Mouse (Mus musculus): ENCODE data around the gene Ogfod3. TPM values are rescaled to one million over a fixed set of nuclear protein-coding genes. Genes with fewer than 3 reads are reported as not detected.

The Ogfod3 gene
- polyA plus RNA-seq, 1 experiment, result 12.0 TPM

GRCm38 (mm10) chr11:121192742-121193141 lies 11.8 kb downstream of the Ogfod3 start:
- H3K27ac ChIP-seq (ENCODE audit: insufficient read depth, low read length), result no peak overlapping the region
- 83% methylated on average over 2 of the region's 2 CpGs for WGBS
- no peak for DNase-seq
- H3K4me1 ChIP-seq (ENCODE audit: control insufficient read depth, insufficient read depth, low read length), result peaks cover 8% of the 10 kb centered on the region; the same call in 1 of the 2 replicates
- no peak for TF ChIP-seq CTCF (IDR thresholded peaks at IDR 0.05; ENCODE audit: borderline replicate concordance, insufficient read depth, low read depth, low read length)
- no peak for TF ChIP-seq POLR2A (IDR thresholded peaks at IDR 0.05; ENCODE audit: borderline replicate concordance, insufficient read depth, low read length)
- no peaks in the 10 kb centered on the region for H3K27me3 ChIP-seq (ENCODE audit: control insufficient read depth, insufficient read depth, low read length)
- H3K4me3 ChIP-seq (replicated peaks; ENCODE audit: insufficient read depth, low read depth, low read length), result no peak overlapping the region

- 8% methylated on average over 3 of the region's 3 CpGs for WGBS
- DNase-seq, result peak; percentile 65 to 67
- no peaks in the 10 kb centered on the region for H3K27me3 ChIP-seq (ENCODE audit: control insufficient read depth, insufficient read depth, low read length)
- H3K27ac ChIP-seq (ENCODE audit: insufficient read depth, low read length), result no peak overlapping the region
- no peak for TF ChIP-seq CTCF (IDR thresholded peaks at IDR 0.05; ENCODE audit: borderline replicate concordance, insufficient read depth, low read depth, low read length)
- TF ChIP-seq POLR2A (IDR thresholded peaks at IDR 0.05; ENCODE audit: borderline replicate concordance, insufficient read depth, low read length), result no peak
- peaks cover 8% of the 10 kb centered on the region; the same call in 1 of the 2 replicates for H3K4me1 ChIP-seq (ENCODE audit: control insufficient read depth, insufficient read depth, low read length)
- no peak overlapping the region for H3K4me3 ChIP-seq (replicated peaks; ENCODE audit: insufficient read depth, low read depth, low read length)
Observed at GRCm38 (mm10) chr11:121189681-121190080, 14.8 kb downstream of the Ogfod3 start.

GRCm38 (mm10) chr11:121176285-121177270 lies 27.9 kb downstream of the Ogfod3 start:
- H3K27me3 ChIP-seq (ENCODE audit: control insufficient read depth, insufficient read depth, low read length), result no peaks in the 10 kb centered on the region
- H3K4me3 ChIP-seq (replicated peaks; ENCODE audit: insufficient read depth, low read depth, low read length), result no peak overlapping the region
- no peak overlapping the region for H3K27ac ChIP-seq (ENCODE audit: insufficient read depth, low read length)
- peak; percentile 60 for DNase-seq
- H3K4me1 ChIP-seq (ENCODE audit: control insufficient read depth, insufficient read depth, low read length), result peaks cover 5% of the 10 kb centered on the region; the same call in 1 of the 2 replicates
- TF ChIP-seq POLR2A (IDR thresholded peaks at IDR 0.05; ENCODE audit: borderline replicate concordance, insufficient read depth, low read length), result no peak
- peak; percentile 91 for TF ChIP-seq CTCF (IDR thresholded peaks at IDR 0.05; ENCODE audit: borderline replicate concordance, insufficient read depth, low read depth, low read length)
- 58% methylated on average over 12 of the region's 12 CpGs for WGBS

- 58% methylated on average over 3 of the region's 3 CpGs for WGBS
- H3K27ac ChIP-seq (ENCODE audit: insufficient read depth, low read length), result no peak overlapping the region
- DNase-seq, result no peak
- no peak overlapping the region for H3K4me3 ChIP-seq (replicated peaks; ENCODE audit: insufficient read depth, low read depth, low read length)
- no peaks in the 10 kb centered on the region for H3K27me3 ChIP-seq (ENCODE audit: control insufficient read depth, insufficient read depth, low read length)
- H3K4me1 ChIP-seq (ENCODE audit: control insufficient read depth, insufficient read depth, low read length), result peaks cover 5% of the 10 kb centered on the region; the same call in 1 of the 2 replicates
- TF ChIP-seq POLR2A (IDR thresholded peaks at IDR 0.05; ENCODE audit: borderline replicate concordance, insufficient read depth, low read length), result no peak
- TF ChIP-seq CTCF (IDR thresholded peaks at IDR 0.05; ENCODE audit: borderline replicate concordance, insufficient read depth, low read depth, low read length), result no peak
Observed at GRCm38 (mm10) chr11:121174234-121174633, 30.3 kb downstream of the Ogfod3 start.

- no peak for TF ChIP-seq CTCF (IDR thresholded peaks at IDR 0.05; ENCODE audit: borderline replicate concordance, insufficient read depth, low read depth, low read length)
- TF ChIP-seq POLR2A (IDR thresholded peaks at IDR 0.05; ENCODE audit: borderline replicate concordance, insufficient read depth, low read length), result no peak
- no peaks in the 10 kb centered on the region for H3K27me3 ChIP-seq (ENCODE audit: control insufficient read depth, insufficient read depth, low read length)
- 47% methylated on average over 5 of the region's 5 CpGs for WGBS
- no peak overlapping the region for H3K27ac ChIP-seq (ENCODE audit: insufficient read depth, low read length)
- no peak for DNase-seq
- no peak overlapping the region for H3K4me3 ChIP-seq (replicated peaks; ENCODE audit: insufficient read depth, low read depth, low read length)
- H3K4me1 ChIP-seq (ENCODE audit: control insufficient read depth, insufficient read depth, low read length), result peaks cover 5% of the 10 kb centered on the region; the same call in 1 of the 2 replicates
Observed at GRCm38 (mm10) chr11:121173203-121173602, 31.3 kb downstream of the Ogfod3 start.

- TF ChIP-seq POLR2A (IDR thresholded peaks at IDR 0.05; ENCODE audit: borderline replicate concordance, insufficient read depth, low read length) (no peak), CTCF (IDR thresholded peaks at IDR 0.05; ENCODE audit: borderline replicate concordance, insufficient read depth, low read depth, low read length) (no peak)
- WGBS, result 81% methylated on average over 4 of the region's 4 CpGs
- H3K4me1 ChIP-seq (ENCODE audit: control insufficient read depth, insufficient read depth, low read length), result peaks cover 10% of the 10 kb centered on the region
- H3K27me3 ChIP-seq (ENCODE audit: control insufficient read depth, insufficient read depth, low read length), result no peaks in the 10 kb centered on the region
- DNase-seq, result no peak
- H3K4me3 ChIP-seq (replicated peaks; ENCODE audit: insufficient read depth, low read depth, low read length), result no peak overlapping the region
- no peak overlapping the region for H3K27ac ChIP-seq (ENCODE audit: insufficient read depth, low read length)
Observed at GRCm38 (mm10) chr11:121163751-121164150, 40.8 kb downstream of the Ogfod3 start.

- Histone ChIP-seq H3K27me3 (ENCODE audit: control insufficient read depth, insufficient read depth, low read length) (no peaks in the 10 kb centered on the region), H3K27ac (ENCODE audit: insufficient read depth, low read length) (no peak overlapping the region), H3K4me3 (replicated peaks; ENCODE audit: insufficient read depth, low read depth, low read length) (no peak overlapping the region), H3K4me1 (ENCODE audit: control insufficient read depth, insufficient read depth, low read length) (peaks cover 10% of the 10 kb centered on the region)
- TF ChIP-seq POLR2A (IDR thresholded peaks at IDR 0.05; ENCODE audit: borderline replicate concordance, insufficient read depth, low read length) (no peak), CTCF (IDR thresholded peaks at IDR 0.05; ENCODE audit: borderline replicate concordance, insufficient read depth, low read depth, low read length) (no peak)
- WGBS, result 46% methylated on average over 26 of the region's 26 CpGs
- peak in 1 of 2 experiments; percentile 25 for DNase-seq
Observed at GRCm38 (mm10) chr11:121160636-121161346, 43.7 kb downstream of the Ogfod3 start.

All from cerebellum, adult 2 months (tissue).